Comparison of ENCODE assay signal across 8 mouse cellular contexts in the genomic region with DNA sequence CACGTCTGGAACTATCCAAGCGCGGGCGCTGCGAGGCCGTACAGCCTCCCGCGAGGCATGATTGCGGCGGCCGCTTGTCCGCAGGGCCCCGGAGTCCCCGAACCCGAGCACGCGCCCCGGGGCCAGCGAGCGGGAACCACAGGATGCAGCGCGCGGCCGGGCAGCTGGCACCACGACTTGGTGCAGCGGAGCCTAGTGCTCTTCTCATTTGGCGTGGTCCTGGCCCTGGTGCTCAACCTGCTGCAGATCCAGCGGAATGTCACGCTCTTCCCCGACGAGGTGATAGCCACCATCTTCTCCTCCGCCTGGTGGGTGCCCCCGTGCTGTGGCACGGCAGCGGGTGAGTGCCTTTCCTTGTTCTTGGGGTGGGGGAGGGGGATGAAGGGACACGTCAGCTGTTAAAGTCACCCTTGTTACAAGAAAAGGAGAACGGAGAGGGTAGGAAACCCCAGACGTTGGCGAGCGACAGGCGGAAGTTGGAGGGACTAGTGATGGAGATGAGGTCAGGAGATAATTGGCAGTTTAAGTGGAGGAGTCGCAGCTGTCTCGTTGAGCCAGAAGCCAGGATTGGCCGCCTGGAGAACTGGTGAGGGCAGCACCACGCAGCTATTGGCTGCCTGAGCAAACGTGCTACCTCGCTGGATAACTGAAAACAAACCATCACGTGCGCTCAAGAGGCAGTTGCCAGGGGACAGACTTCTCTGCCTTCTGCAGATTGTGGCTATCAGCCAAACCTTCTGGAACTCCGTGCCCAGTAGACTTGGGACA. TPM values are rescaled to one million over a fixed set of nuclear protein-coding genes. Genes with fewer than 3 reads are reported as not detected.
DNase-seq lines count a peak whose midpoint lies in the region; ATAC-seq lines count a peak whose summit lies in the region.

No protein-coding gene starts in this region.

- H3K9me3 ChIP-seq in hindbrain, embryonic 11.5 days (ENCODE audit: control insufficient read depth, low read length): no peaks in the 10 kb centered on the region

- no peaks in the 10 kb centered on the region for H3K27me3 ChIP-seq in hindbrain, embryonic 11.5 days (ENCODE audit: control insufficient read depth, insufficient read depth, low read length)

- H3K4me1 ChIP-seq in hindbrain, embryonic 11.5 days (replicated peaks; ENCODE audit: control insufficient read depth, insufficient read depth, low read length): peaks cover 11% of the 10 kb centered on the region

- WGBS in hindbrain, embryonic 11.5 days: under 1% methylated on average over 50 of the region's 50 CpGs

- peaks cover 19% of the 10 kb centered on the region for H3K36me3 ChIP-seq in hindbrain, embryonic 11.5 days (ENCODE audit: control insufficient read depth, insufficient read depth, low read length)

- H3K9ac ChIP-seq in hindbrain, embryonic 11.5 days (ENCODE audit: low read depth, low read length): peak overlapping the region; percentile 87

- H3K4me2 ChIP-seq in hindbrain, embryonic 11.5 days (replicated peaks; ENCODE audit: low read depth, low read length): peak overlapping the region; percentile 78

- peak overlapping the region; percentile 88 for H3K27ac ChIP-seq in hindbrain, embryonic 11.5 days (ENCODE audit: low read depth, low read length)

- H3K4me3 ChIP-seq in hindbrain, embryonic 11.5 days (ENCODE audit: low read depth, low read length): peak overlapping the region; percentile 92

- peak; percentile 92 for DNase-seq in MN1 (ENCODE audit: low spot score)
- DNase-seq in cerebellum, adult 9-10 months: peak; percentile 94
- DNase-seq in frontal cortex, adult 2 months (ENCODE audit: extremely low spot score in 1 of 2, low spot score in 1 of 2): peak; percentile 91
- DNase-seq in hindbrain, embryonic 11.5 days (ENCODE audit: low spot score): peak; percentile 84
- peak; percentile 83 to 84 for DNase-seq in layer of hippocampus, postnatal 10 days (ENCODE audit: low spot score in 2 of 2)
- DNase-seq in lung, postnatal 10 days: peak; percentile 88
- DNase-seq in ovary, postnatal 36 days (ENCODE audit: low spot score): peak; percentile 74
- DNase-seq in thymus, postnatal 36 days: peak; percentile 71 to 83

- ATAC-seq in hindbrain, embryonic 11.5 days (ENCODE audit: low FRiP score): peak; percentile 81

RNA-seq across cellular contexts. Expression of gene Insig1, which starts 0.5 kb away (rescaled TPM):
- 74.8 and 83.7 TPM in 2 replicates for polyA plus RNA-seq in frontal cortex, adult 2 months (2012; rRNA removed)
- polyA plus RNA-seq in hindbrain, embryonic 11.5 days (2014; fragmentation: Nextera tagmentation; extraction: Ambion mirVana): 118 and 128 TPM in 2 replicates
- total RNA-seq in layer of hippocampus, postnatal 10 days (2021): 10 to 100 TPM; 82.7 to 88.7 TPM

Comparison
In these comparisons a context has a peak if more than half of its experiments do, and no peak if none do; other contexts are left out.
1. Peak in every context shown above with its lines: DNase-seq, ATAC-seq, H3K4me3 ChIP-seq and H3K27ac ChIP-seq.